Mouse (Mus musculus) ES-Bruce4 (cell line): ENCODE results near the gene Gnpda2. TPM values are rescaled to one million over a fixed set of nuclear protein-coding genes. Genes with fewer than 3 reads are reported as not detected.

Experiments used
- H3K27ac ChIP-seq: 2 replicates; pipeline ENCODE4 v1.5.1; 2012; ENCODE audit warnings: low read length, inconsistent platforms; ENCODE audit not compliant: insufficient read depth
- H3K27me3 ChIP-seq: 2 replicates; pipeline ENCODE4 v1.6.1; 2012; ENCODE audit warnings: mild to moderate bottlenecking, low read length, inconsistent platforms; ENCODE audit not compliant: control insufficient read depth, poor library complexity, insufficient read depth, severe bottlenecking
- H3K36me3 ChIP-seq: 2 replicates; pipeline ENCODE4 v1.6.1; 2012; ENCODE audit warnings: inconsistent platforms, mild to moderate bottlenecking, low read length, moderate library complexity; ENCODE audit not compliant: control insufficient read depth, poor library complexity, insufficient read depth, severe bottlenecking
- H3K4me1 ChIP-seq: one replicate; pipeline ENCODE4 v1.8.1; 2011; ENCODE audit warnings: low read length; ENCODE audit not compliant: control insufficient read depth, insufficient read depth
- H3K4me3 ChIP-seq: 2 replicates; pipeline ENCODE4 v1.5.1; 2011; ENCODE audit warnings: low read depth, mild to moderate bottlenecking, low read length
- H3K9ac ChIP-seq: 2 replicates; pipeline ENCODE4 v1.6.1; 2012; ENCODE audit warnings: low read depth, mild to moderate bottlenecking, inconsistent platforms; ENCODE audit not compliant: poor library complexity, severe bottlenecking
- H3K9me3 ChIP-seq: replicated peaks from 2 replicates; pipeline ENCODE4 v1.6.1; 2012; ENCODE audit warnings: mild to moderate bottlenecking, low read length, inconsistent platforms; ENCODE audit not compliant: control insufficient read depth, poor library complexity, insufficient read depth, severe bottlenecking
- CTCF ChIP-seq: IDR thresholded peaks from one replicate; pipeline ENCODE4 v1.8.1; 2011; ENCODE audit warnings: low read depth, low read length
- EP300 ChIP-seq: IDR thresholded peaks from 2 replicates; pipeline ENCODE4 v1.6.1; 2011; ENCODE audit warnings: low read depth, low read length; ENCODE audit not compliant: insufficient read depth
- POLR2A ChIP-seq: IDR thresholded peaks from one replicate; pipeline ENCODE4 v1.8.1; 2011; ENCODE audit warnings: low read length; ENCODE audit not compliant: insufficient read depth
- polyA plus RNA-seq: library from polyadenylated mRNA; stranded (reverse); fragments of >200 nt; gene quantifications from 2 replicates; pipeline ENCODE4 v1.2.4, GENCODE M21; 2011; ENCODE audit warnings: low read depth; ENCODE audit not compliant: missing spikeins, insufficient read depth, insufficient read length

The Gnpda2 gene
- polyA plus RNA-seq, 1 experiment, result 25.7 TPM

GRCm38 (mm10) chr5:69556628-69557403 is 35.3 kb downstream of the Gnpda2 start, which contains the start of gene Guf1:
Gene Guf1, plus strand, starts transcription at chr5:69556923.
- peak; percentile 48 for TF ChIP-seq POLR2A
- TF ChIP-seq EP300, result no peak
- H3K9ac ChIP-seq, result peak within 1 kb of the TSS; percentile 76
- H3K9me3 ChIP-seq, result no peaks in the 10 kb centered on the region
- peaks cover 13% of the 10 kb centered on the region for H3K36me3 ChIP-seq
- peak within 1 kb of the TSS; percentile 85 for H3K4me3 ChIP-seq
- H3K27ac ChIP-seq, result no peak within 1 kb of the TSS
- H3K27me3 ChIP-seq, result no peaks in the 10 kb centered on the region
- H3K4me1 ChIP-seq, result no peaks in the 10 kb centered on the region

- Histone ChIP-seq H3K4me1 (no peaks in the 10 kb centered on the region), H3K36me3 (no peaks in the 10 kb centered on the region), H3K4me3 (no peak within 1 kb of the TSS), H3K27ac (no peak within 1 kb of the TSS), H3K27me3 (no peaks in the 10 kb centered on the region), H3K9ac (no peak within 1 kb of the TSS), H3K9me3 (no peaks in the 10 kb centered on the region)
- no peak for TF ChIP-seq EP300
- no peak for TF ChIP-seq CTCF
- no peak for TF ChIP-seq POLR2A
Observed at GRCm38 (mm10) chr5:69542489-69542888, 49.7 kb downstream of the Gnpda2 start, which contains the start of gene Yipf7. Gene Yipf7, minus strand, starts transcription at chr5:69542648.

GRCm38 (mm10) chr5:69541680-69542079 is 50.5 kb downstream of the Gnpda2 start:
- no peak overlapping the region for H3K9ac ChIP-seq
- no peaks in the 10 kb centered on the region for H3K4me1 ChIP-seq
- H3K4me3 ChIP-seq, result no peak overlapping the region
- H3K36me3 ChIP-seq, result no peaks in the 10 kb centered on the region
- no peaks in the 10 kb centered on the region for H3K9me3 ChIP-seq
- no peak overlapping the region for H3K27ac ChIP-seq
- H3K27me3 ChIP-seq, result no peaks in the 10 kb centered on the region
- no peak for TF ChIP-seq EP300

GRCm38 (mm10) chr5:69523944-69524343 is 68.2 kb downstream of the Gnpda2 start:
- Histone ChIP-seq H3K27ac (no peak overlapping the region), H3K36me3 (no peaks in the 10 kb centered on the region), H3K4me3 (no peak overlapping the region), H3K27me3 (no peaks in the 10 kb centered on the region), H3K4me1 (no peaks in the 10 kb centered on the region), H3K9ac (no peak overlapping the region), H3K9me3 (no peaks in the 10 kb centered on the region)
- TF ChIP-seq POLR2A (no peak), CTCF (no peak), EP300 (no peak)

Other genes with a start within 250 kb of the Gnpda2 start
- 2.4 TPM in 1 of 2 replicates, not detected in the other for gene Yipf7, start 49.7 kb downstream of the Gnpda2 start, polyA plus RNA-seq
- 26.7 and 32.2 TPM in 2 replicates for gene Guf1, start 35.4 kb downstream of the Gnpda2 start, polyA plus RNA-seq